Mouse (Mus musculus) limb, embryonic 10.5 days (tissue): ENCODE measurements around the gene Iglon5. TPM values are rescaled to one million over a fixed set of nuclear protein-coding genes. Genes with fewer than 3 reads are reported as not detected.

Experiments used
- DNase-seq: peaks from one replicate; pipeline ENCODE4 v3.0.0-alpha.2; 2017; ENCODE audit warnings: low spot score
- H3K27ac ChIP-seq: fragments of 300-500 bp; sonication (generic); 2 replicates; pipeline ENCODE4 v1.5.1; 2016; ENCODE audit warnings: mild to moderate bottlenecking
- H3K27me3 ChIP-seq: fragments of 300-500 bp; sonication (generic); 2 replicates; pipeline ENCODE4 v1.6.1; 2016; ENCODE audit warnings: low read depth, mild to moderate bottlenecking; ENCODE audit not compliant: poor library complexity, severe bottlenecking
- H3K36me3 ChIP-seq: fragments of 300-500 bp; sonication (generic); 2 replicates; pipeline ENCODE4 v1.6.1; 2016; ENCODE audit warnings: mild to moderate bottlenecking, moderate library complexity
- H3K4me1 ChIP-seq: fragments of 300-500 bp; sonication (generic); 2 replicates; pipeline ENCODE4 v1.6.1; 2016
- H3K4me3 ChIP-seq: fragments of 300-500 bp; sonication (generic); 2 replicates; pipeline ENCODE4 v1.5.1; 2016; ENCODE audit warnings: mild to moderate bottlenecking, moderate library complexity
- H3K9me3 ChIP-seq: fragments of 300-500 bp; sonication (generic); replicated peaks from 2 replicates; pipeline ENCODE4 v1.6.1; 2016; ENCODE audit warnings: mild to moderate bottlenecking
- WGBS: fragments of 180-500 bp; shearing (Covaris S2); methylation state at CpG from one replicate; pipeline ENCODE4 v1.1.7; 2016; 5-methylcytosine and 5-hydroxymethylcytosine counted together
- polyA plus RNA-seq: library from polyadenylated mRNA; unstranded; fragments of >200 nt; fragmentation: Nextera tagmentation; extraction: Ambion mirVana; gene quantifications from 2 replicates; pipeline ENCODE4 v1.2.1, GENCODE M21; 2016

The Iglon5 gene
- polyA plus RNA-seq, 1 experiment from 2014 or later = 0.46 TPM

DNA sequence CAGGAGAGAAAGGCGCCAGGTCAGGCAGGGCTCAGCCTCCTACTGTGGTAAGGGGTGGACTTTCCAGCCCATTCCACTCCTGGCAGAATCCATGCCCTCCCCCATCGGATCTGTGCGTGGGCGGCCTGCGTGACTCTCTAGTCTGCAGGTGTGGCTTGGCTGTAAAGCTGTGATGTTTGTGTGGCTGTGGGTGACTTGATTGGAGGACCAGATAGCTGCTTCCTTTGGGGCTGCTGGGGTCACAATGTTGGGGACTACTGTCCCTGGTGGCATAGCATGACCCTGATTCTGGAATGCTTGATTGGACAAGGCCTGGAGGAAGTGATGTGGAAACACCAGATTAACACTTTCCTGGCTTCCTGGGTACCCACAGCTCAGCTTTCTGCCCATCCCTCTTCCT, 1.2 kb downstream of the Iglon5 start:
- DNase-seq = no peak
- no peaks in the 10 kb centered on the region for H3K9me3 ChIP-seq
- 59% methylated on average over 5 of the region's 5 CpGs for WGBS

DNA sequence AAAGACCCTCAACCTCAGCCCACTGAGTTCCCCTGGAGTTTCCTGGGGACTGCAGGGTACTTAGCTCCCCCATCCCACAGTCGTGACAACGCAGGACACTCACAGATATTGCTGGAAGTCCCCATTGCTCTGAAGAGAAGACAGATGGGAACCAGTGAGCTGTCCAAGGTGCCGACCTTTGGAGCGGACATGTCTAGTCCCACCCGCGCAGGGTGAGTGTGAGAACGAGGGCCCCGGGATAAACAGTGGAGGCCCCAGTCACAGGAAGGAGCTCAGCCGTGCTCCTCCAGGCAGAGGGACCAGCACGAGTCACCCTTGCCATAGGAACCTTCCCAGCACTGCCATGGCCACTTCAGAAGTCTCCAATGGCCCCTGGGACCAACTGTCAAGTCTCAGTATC, 6.6 kb downstream of the Iglon5 start:
- WGBS = 8% methylated on average over 10 of the region's 10 CpGs
- no peak overlapping the region for H3K4me3 ChIP-seq
- H3K9me3 ChIP-seq = no peaks in the 10 kb centered on the region
- H3K27me3 ChIP-seq = peaks cover 19% of the 10 kb centered on the region
- no peaks in the 10 kb centered on the region for H3K36me3 ChIP-seq
- H3K27ac ChIP-seq = no peak overlapping the region
- peaks cover 6% of the 10 kb centered on the region for H3K4me1 ChIP-seq
- peak; percentile 50 for DNase-seq

More for the DNA sequence above, 1.2 kb downstream of the Iglon5 start:
- Histone ChIP-seq H3K4me3 (0 out of 2 replicates have a peak overlapping the region, but pooled peaks have one; percentile 67), H3K36me3 (no peaks in the 10 kb centered on the region), H3K4me1 (peaks cover 14% of the 10 kb centered on the region), H3K27ac (no peak overlapping the region), H3K27me3 (peaks cover 55% of the 10 kb centered on the region)

DNA sequence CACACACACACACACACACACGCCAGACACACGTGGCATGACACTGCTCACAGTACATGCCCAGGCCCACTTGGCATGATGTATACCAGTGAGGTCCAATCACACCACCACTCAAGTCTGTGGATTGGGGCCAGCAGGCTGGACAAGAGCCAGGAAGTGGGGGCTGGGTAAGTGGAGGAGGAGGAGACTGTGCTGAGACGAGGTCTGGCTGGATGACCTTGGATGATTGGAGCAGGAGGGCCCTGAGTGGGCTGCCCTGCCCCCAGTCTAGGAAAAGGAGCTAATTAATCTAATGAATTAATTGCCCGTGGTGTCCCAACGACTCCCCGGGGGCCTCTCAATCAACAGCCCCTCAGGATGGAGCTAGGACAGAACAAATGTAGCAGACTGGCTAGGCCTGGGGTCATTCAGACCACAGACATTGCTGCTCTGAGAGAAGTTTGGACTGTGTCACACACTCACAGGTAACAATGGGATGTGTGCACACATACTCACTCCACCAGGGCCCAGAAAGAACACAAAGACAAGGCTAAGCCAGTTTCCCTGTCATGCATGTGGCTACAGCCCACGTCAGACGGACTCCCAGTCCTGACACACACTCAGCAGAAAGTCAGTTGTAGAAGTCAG, 7.7 kb downstream of the Iglon5 start:
- Histone ChIP-seq H3K4me1 (peaks cover 6% of the 10 kb centered on the region), H3K27ac (no peak overlapping the region), H3K9me3 (no peaks in the 10 kb centered on the region), H3K27me3 (peaks cover 23% of the 10 kb centered on the region), H3K36me3 (no peaks in the 10 kb centered on the region), H3K4me3 (no peak overlapping the region)
- 74% methylated on average over 8 of the region's 8 CpGs for WGBS
- no peak for DNase-seq

DNA sequence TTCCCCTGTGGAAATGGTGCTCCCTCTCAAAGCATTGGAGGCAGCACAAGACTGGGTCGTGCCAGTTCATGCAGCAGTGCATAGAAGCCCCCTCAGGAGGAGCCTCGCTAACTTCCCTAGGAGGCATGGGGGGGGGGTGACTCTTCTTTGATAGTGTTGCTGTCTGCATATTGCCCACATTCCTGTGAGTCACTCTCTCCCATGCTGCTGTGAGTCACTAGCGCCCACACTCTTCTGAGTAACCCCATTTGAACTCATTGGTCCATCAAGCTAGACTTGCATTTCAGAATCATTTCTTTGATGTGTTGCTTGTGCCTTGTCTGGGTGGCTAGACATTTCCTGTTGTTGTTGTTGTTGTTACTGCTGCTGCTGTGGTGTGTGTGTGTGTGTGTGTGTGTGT, 8.7 kb downstream of the Iglon5 start:
- no peak overlapping the region for H3K27ac ChIP-seq
- DNase-seq = no peak
- no peaks in the 10 kb centered on the region for H3K9me3 ChIP-seq
- no peaks in the 10 kb centered on the region for H3K36me3 ChIP-seq
- H3K27me3 ChIP-seq = peaks cover 31% of the 10 kb centered on the region
- H3K4me1 ChIP-seq = peaks cover 14% of the 10 kb centered on the region
- H3K4me3 ChIP-seq = no peak overlapping the region
- WGBS = 78% methylated on average over 3 of the region's 3 CpGs

DNA sequence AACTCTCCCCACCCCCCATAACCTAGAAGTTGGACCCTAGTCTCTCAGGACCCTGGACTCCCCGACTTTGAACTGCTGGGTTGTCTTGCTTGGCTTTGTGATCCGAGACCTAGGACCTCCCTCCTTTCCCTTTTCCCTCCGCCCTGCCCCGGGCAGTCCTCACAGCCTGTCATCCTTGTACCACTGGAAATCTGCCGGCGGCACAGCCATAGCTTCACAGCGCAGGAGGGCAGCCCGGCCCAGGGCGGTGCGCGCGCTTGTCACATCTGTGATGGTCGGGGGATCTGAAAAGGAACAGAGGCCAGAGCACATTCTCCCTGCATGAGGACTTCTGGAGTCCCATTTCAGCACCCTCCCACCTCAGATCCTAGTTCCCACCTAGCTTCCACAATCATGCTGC, 13.5 kb downstream of the Iglon5 start:
- H3K36me3 ChIP-seq = no peaks in the 10 kb centered on the region
- peaks cover 63% of the 10 kb centered on the region for H3K27me3 ChIP-seq
- WGBS = 3% methylated on average over 13 of the region's 13 CpGs
- no peak for DNase-seq
- H3K4me1 ChIP-seq = peaks cover 9% of the 10 kb centered on the region
- H3K27ac ChIP-seq = no peak overlapping the region
- no peaks in the 10 kb centered on the region for H3K9me3 ChIP-seq
- peak overlapping the region; percentile 15; the same call in 1 of the 2 replicates for H3K4me3 ChIP-seq

DNA sequence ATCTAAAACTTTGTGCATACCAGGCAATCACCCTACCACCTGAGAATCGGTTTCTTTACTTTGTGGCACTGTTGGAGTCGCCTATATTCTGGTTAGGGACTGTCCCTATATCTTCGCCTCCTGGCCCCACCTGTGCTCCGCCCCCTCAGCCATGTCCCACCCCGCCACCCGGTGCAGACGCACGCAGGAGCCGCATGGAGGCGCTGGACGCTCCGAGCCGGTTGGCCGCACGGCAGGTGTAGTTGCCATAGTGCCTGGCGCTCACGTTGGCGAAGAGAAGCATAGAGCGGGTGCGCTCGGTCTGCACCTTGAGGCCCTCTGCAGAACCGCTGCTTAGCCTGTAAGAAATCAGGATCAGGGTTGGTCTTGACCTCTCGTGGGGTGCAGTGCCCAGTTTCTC, 14.2 kb downstream of the Iglon5 start:
- DNase-seq = no peak

DNA sequence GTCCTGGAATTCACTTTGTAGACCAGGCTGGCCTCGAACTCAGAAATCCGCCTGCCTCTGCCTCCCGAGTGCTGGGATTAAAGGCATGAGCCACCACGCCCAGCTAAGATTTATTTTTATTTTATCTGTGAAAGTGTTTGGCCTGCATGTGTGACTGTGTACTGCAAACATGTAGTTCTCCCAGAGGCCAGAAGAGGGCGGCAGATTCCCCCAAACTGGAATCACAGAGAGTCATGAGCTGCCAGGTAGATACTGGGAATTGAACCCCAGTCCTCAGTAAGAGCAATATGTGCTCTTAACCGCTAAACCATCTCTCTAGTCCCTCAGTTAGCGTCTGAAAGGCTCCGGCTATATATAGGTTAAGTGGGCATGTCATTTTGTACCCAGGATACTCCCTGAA, 19.5 kb downstream of the Iglon5 start:
- Histone ChIP-seq H3K9me3 (no peaks in the 10 kb centered on the region), H3K27me3 (peaks cover 50% of the 10 kb centered on the region), H3K4me3 (no peak overlapping the region), H3K36me3 (no peaks in the 10 kb centered on the region), H3K27ac (no peak overlapping the region), H3K4me1 (peaks cover 9% of the 10 kb centered on the region)
- WGBS = 43% methylated on average over 8 of the region's 8 CpGs
- peak; percentile 66 for DNase-seq

More for the DNA sequence above, 14.2 kb downstream of the Iglon5 start:
- Histone ChIP-seq H3K27me3 (peaks cover 63% of the 10 kb centered on the region), H3K27ac (no peak overlapping the region), H3K4me1 (peaks cover 9% of the 10 kb centered on the region), H3K9me3 (no peaks in the 10 kb centered on the region), H3K4me3 (no peak overlapping the region), H3K36me3 (no peaks in the 10 kb centered on the region)
- 7% methylated on average over 23 of the region's 23 CpGs for WGBS

DNA sequence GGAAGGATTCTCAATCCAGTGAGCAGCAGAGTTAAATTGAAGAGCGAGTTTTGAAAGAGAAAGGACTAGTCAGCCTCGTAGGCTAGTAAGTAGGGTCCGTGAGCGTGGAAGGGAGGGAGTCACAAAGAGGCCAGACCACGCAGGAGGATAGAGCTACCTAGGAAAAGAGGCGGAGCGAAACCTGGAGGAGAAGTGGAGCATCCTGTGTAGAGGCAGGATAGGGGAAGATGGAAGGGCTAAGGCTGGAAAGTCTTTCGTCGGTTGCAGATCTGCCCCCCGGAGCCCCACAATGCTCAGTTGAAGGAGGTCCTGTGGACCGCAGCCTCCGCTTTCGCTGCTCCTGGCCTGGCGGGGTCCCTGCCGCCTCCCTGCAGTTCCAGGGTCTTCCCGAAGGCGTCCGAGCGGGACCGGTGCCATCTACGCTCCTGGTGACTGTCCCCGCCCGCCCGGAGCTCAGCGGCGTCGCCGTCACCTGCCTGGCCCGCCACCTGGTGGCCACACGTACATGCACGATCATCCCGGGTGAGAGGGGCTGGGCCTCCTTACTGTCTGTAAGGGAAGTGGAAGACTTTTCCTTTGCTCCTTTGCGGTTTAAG, 23.7 kb downstream of the Iglon5 start:
- Histone ChIP-seq H3K9me3 (no peaks in the 10 kb centered on the region), H3K4me3 (peak overlapping the region; percentile 57), H3K4me1 (peaks cover 17% of the 10 kb centered on the region), H3K36me3 (no peaks in the 10 kb centered on the region), H3K27me3 (peaks cover 54% of the 10 kb centered on the region), H3K27ac (no peak overlapping the region)
- DNase-seq = peak; percentile 85
- WGBS = 1% methylated on average over 33 of the region's 33 CpGs

DNA sequence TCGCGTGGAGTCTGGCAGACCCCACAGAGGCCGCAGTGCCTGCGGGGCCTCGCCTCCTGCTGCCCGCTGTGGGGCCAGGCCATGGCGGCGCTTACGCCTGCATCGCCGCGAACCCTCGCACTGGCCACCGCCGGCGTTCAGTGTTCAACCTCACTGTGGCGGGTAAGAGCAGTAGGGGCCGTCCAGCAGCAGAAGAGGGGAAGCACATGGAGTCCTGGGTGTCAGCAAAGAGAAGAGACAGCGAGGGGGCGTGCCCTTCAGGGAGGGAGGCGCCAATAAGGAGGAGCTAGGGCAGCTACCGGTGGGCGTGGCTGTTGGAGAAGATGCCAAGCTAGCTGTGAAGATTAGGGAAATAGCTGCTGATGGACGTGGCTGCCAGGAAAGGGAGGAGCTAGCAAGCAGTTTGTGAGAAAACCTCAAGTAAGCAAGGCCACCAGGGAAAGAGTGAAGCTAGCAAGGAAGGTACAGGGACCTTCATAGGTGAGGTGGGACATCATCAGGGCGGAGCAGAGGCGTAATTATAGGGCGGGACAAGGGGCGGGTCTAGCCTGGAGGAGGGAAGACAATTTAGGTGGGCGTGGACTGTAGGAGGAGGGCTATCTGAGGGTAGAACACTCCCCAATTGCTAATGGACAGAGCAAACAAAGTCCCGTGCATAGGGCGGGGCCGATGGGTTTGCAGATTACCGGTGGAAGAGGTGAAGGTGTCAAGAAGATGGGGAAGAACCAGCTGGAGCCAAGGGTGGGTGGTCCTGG, 24.4 kb downstream of the Iglon5 start:
- peak; percentile 71 for DNase-seq
- no peaks in the 10 kb centered on the region for H3K9me3 ChIP-seq
- no peaks in the 10 kb centered on the region for H3K36me3 ChIP-seq
- 0 out of 2 replicates have a peak overlapping the region, but pooled peaks have one; percentile 62 for H3K27ac ChIP-seq
- 1% methylated on average over 33 of the region's 33 CpGs for WGBS
- H3K27me3 ChIP-seq = peaks cover 54% of the 10 kb centered on the region
- H3K4me1 ChIP-seq = peaks cover 17% of the 10 kb centered on the region
- peak overlapping the region; percentile 57 for H3K4me3 ChIP-seq

DNA sequence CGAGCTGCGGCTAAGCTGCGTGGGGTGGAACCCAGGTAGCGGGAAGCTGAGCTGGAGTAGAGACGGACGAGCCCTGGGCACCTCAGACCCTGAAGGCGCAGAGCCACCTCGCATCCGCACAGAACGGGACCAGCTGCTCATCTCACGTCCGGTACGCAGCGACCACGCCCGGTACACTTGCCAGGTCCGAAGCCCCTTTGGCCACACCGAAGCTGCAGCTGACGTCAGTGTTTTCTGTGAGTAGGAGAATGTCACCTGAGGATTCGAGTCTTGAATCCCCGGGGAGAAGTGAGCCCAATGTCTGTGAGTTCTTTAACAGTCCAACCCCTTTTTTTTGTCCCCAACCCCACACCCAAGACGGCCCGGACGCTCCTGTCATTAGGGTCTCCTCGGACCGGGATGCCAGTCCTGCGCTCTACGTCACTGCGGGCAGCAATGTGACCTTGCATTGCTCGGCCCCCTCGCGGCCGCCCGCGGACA, 25.0 kb downstream of the Iglon5 start:
- peaks cover 17% of the 10 kb centered on the region for H3K4me1 ChIP-seq
- H3K27ac ChIP-seq = 0 out of 2 replicates have a peak overlapping the region, but pooled peaks have one; percentile 62
- no peaks in the 10 kb centered on the region for H3K9me3 ChIP-seq
- H3K27me3 ChIP-seq = peaks cover 54% of the 10 kb centered on the region
- no peak for DNase-seq
- 8% methylated on average over 35 of the region's 35 CpGs for WGBS
- no peaks in the 10 kb centered on the region for H3K36me3 ChIP-seq
- peak overlapping the region; percentile 57 for H3K4me3 ChIP-seq

DNA sequence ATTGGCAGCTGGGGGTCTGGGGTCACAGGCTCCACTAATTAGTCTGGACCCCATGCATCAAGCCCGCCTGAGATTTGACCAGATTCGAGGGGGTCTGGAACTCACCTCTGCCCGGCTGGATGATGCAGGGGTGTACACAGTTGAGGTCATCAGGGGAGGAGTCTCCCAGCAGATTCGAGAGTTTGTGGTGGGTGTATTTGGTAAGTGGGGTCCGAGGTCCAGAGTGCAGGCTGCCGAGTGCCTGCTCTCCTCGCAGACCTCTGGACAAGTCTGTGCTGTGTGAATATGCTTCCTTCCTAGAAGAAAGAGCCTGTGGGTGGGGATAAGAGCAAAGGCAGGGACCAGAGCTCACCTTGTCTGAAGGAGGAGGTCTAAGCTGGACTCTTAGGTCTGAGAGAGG, 25.9 kb downstream of the Iglon5 start:
- H3K4me3 ChIP-seq = no peak overlapping the region
- peaks cover 54% of the 10 kb centered on the region for H3K27me3 ChIP-seq
- no peak for DNase-seq
- H3K4me1 ChIP-seq = peaks cover 17% of the 10 kb centered on the region
- WGBS = 83% methylated on average over 7 of the region's 7 CpGs
- no peaks in the 10 kb centered on the region for H3K36me3 ChIP-seq
- no peak overlapping the region for H3K27ac ChIP-seq
- H3K9me3 ChIP-seq = no peaks in the 10 kb centered on the region

DNA sequence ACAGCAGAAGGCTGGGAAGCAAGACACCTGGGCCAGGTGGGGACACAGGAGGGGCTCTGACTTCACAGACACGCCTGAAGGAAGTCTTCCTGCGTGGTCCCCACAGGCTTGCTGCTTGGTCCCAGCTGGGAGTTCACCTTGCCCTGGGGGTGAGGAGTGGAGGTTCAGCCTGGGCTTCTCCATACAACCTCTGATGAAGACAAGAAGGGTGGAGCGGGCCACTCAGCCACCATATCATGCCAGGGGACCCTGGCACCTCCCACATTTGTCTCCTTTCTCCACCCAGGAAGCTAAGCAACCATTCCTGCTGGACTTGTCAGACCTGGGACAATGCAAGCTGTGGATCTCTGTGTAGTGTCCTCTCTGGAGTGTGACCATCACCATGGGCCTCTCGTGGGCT, 27.0 kb downstream of the Iglon5 start, which contains the start of gene Vsig10l:
TSS of gene Vsig10l (plus strand) at position 301 of the 400 bp plus-strand sequence.
- no peak for DNase-seq
- Histone ChIP-seq H3K27me3 (peaks cover 51% of the 10 kb centered on the region), H3K27ac (no peak within 1 kb of the TSS)

DNA sequence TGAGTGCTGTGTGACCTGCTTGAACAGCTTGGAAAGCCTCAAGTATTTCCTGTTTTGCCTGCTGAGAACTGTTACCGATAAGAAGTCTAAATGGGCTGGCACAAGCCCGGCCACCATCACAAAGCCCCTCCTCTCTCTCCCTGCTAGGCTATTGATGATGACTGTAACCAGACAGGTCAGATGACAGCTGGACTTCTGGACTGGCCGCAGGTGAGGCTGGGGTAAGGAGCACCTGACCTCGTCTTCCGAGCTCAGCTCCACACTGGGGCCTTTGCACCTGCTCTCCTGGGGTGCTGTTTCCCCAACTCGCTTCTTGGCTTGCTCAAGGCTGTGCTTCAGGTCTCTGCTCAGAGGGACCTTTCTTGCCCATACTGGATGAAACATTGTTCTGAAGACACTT, 35.5 kb downstream of the Iglon5 start:
- WGBS = 92% methylated on average over 6 of the region's 6 CpGs
- no peak overlapping the region for H3K27ac ChIP-seq
- peaks cover 70% of the 10 kb centered on the region for H3K36me3 ChIP-seq
- DNase-seq = no peak
- no peak overlapping the region for H3K4me3 ChIP-seq
- no peaks in the 10 kb centered on the region for H3K4me1 ChIP-seq
- no peaks in the 10 kb centered on the region for H3K27me3 ChIP-seq
- H3K9me3 ChIP-seq = no peaks in the 10 kb centered on the region

More for the DNA sequence above, 27.0 kb downstream of the Iglon5 start, which contains the start of gene Vsig10l:
- Histone ChIP-seq H3K36me3 (peaks cover 2% of the 10 kb centered on the region), H3K4me3 (no peak within 1 kb of the TSS), H3K9me3 (no peaks in the 10 kb centered on the region), H3K4me1 (peaks cover 17% of the 10 kb centered on the region)
- 61% methylated on average over 4 of the region's 4 CpGs for WGBS
